8 mouse cellular contexts compared by ENCODE assay signal in the genomic region with DNA sequence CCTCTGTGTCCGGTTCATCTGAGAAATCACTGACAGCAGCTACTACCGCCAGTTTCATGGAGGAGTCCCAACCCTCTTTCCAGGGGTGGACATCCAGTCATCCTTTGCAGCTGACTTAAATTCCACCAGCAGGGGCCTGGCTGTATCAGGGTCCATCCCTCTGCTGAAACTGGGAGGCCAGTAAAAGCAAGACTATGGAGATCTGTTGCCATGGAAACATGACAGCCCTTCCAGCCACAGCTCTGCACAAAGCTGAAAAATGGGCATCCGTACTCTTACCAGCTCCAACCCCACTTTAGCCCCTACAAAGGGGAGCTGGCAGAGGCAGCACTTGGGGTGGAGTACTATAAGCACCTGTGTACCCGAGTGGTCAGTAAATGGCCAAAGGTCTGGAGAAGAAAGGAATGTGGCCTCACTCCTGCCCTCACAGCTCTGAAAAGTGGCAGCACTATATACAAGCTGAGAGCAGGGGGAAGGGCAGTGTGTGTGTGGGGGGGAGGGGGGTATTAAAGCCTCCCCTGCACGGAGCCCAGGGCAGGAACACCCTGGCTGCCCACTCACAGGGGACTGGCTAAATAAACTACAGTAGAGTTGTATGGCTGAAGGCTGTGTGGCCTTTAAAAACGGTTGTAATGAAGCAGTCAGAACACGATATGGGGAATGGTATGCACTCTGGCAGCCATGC. TPM values are rescaled to one million over a fixed set of nuclear protein-coding genes. Genes with fewer than 3 reads are reported as not detected.
DNase-seq lines count a peak whose midpoint lies in the region; ATAC-seq and TF ChIP-seq lines count a peak whose summit lies in the region.

No protein-coding gene starts in this region.

- TF ChIP-seq CTCF in gastrocnemius, adult 2 months (IDR thresholded peaks at IDR 0.05), result no peak; the same call in 1 of the 2 replicates
- no peak for TF ChIP-seq CTCF in E14TG2a.4 (conservative IDR thresholded peaks at IDR 0.05; ENCODE audit: low read length)

- H3K4me2 ChIP-seq in forebrain, embryonic 14.5 days (ENCODE audit: low read length), result no peak overlapping the region

- intact Hi-C loops in gastrocnemius, adult 2 months (cut with DNase I), result no loop called here
- intact Hi-C loops in gastrocnemius, postnatal 14 days (cut with DNase I; ENCODE audit: low total_unique reads), result no loop called here

- peak; percentile 76 for ATAC-seq in forebrain, embryonic 14.5 days
- no peak for ATAC-seq in CD4-positive, CD25-positive, alpha-beta regulatory T cell, adult 4 months

- H3K9ac ChIP-seq in forebrain, embryonic 14.5 days (ENCODE audit: low read length), result peak overlapping the region; percentile 18; the same call in 1 of the 2 replicates

- H3K4me3 ChIP-seq in gastrocnemius, adult 2 months, result peak overlapping the region; percentile 57
- H3K4me3 ChIP-seq in E14TG2a.4 (replicated peaks; ENCODE audit: low read length), result peak overlapping the region; percentile 10; the same call in 1 of the 2 replicates
- no peak overlapping the region for H3K4me3 ChIP-seq in forebrain, embryonic 14.5 days (ENCODE audit: low read depth, low read length)

- peaks cover 58% of the 10 kb centered on the region for H3K4me1 ChIP-seq in E14TG2a.4 (replicated peaks; ENCODE audit: low read depth, low read length)
- H3K4me1 ChIP-seq in forebrain, embryonic 14.5 days (ENCODE audit: control insufficient read depth, insufficient read depth, low read length), result peaks cover 26% of the 10 kb centered on the region

- peaks cover 19% of the 10 kb centered on the region for H3K36me3 ChIP-seq in E14TG2a.4 (ENCODE audit: insufficient read depth, low read length)
- H3K36me3 ChIP-seq in forebrain, embryonic 14.5 days (ENCODE audit: control insufficient read depth, insufficient read depth, low read length), result peaks cover 26% of the 10 kb centered on the region

- peak overlapping the region; percentile 91 for H3K27ac ChIP-seq in gastrocnemius, adult 2 months
- peak overlapping the region; percentile 77 for H3K27ac ChIP-seq in forebrain, embryonic 14.5 days (ENCODE audit: low read depth, low read length)

- no peaks in the 10 kb centered on the region for H3K9me3 ChIP-seq in E14TG2a.4 (ENCODE audit: low read length)
- H3K9me3 ChIP-seq in forebrain, embryonic 14.5 days (replicated peaks; ENCODE audit: control insufficient read depth, low read length), result no peaks in the 10 kb centered on the region

- WGBS in forebrain, embryonic 14.5 days, result 18% methylated on average over 7 of the region's 7 CpGs

- H3K27me3 ChIP-seq in E14TG2a.4 (ENCODE audit: insufficient read depth, low read length), result no peaks in the 10 kb centered on the region; the same call in 1 of the 2 replicates
- no peaks in the 10 kb centered on the region for H3K27me3 ChIP-seq in forebrain, embryonic 14.5 days (replicated peaks; ENCODE audit: control insufficient read depth, insufficient read depth, low read length)

- DNase-seq in gastrocnemius, adult 2 months, result no peak
- DNase-seq in gastrocnemius, postnatal 14 days, result no peak
- peak; percentile 75 for DNase-seq in forebrain, embryonic 14.5 days (ENCODE audit: low spot score)
- DNase-seq in mesoderm, embryonic 11.5 days (ENCODE audit: low read depth, low spot score), result peak; percentile 68
- no peak for DNase-seq in cerebellum, adult 9-11 months
- DNase-seq in thymus, postnatal 10 days (ENCODE audit: low spot score in 2 of 2), result no peak

RNA-seq across cellular contexts. Expression of gene Fam53b, which starts 32.4 kb away (rescaled TPM):
- total RNA-seq in gastrocnemius, adult 2 months (2021), result 10 to 100 TPM; 15.3 to 27.4 TPM
- 10 to 100 TPM; 19.5 to 24.1 TPM for total RNA-seq in gastrocnemius, postnatal 14 days (2021)
- 17.1 and 25.1 TPM in 2 replicates for polyA plus RNA-seq in forebrain, embryonic 14.5 days (2014; fragmentation: Nextera tagmentation; extraction: Ambion mirVana)
- polyA plus RNA-seq in CD4-positive, CD25-positive, alpha-beta regulatory T cell, adult 4 months (2017; shearing (Covaris generic)), result 100 to 1,000 TPM in 1 of 2 experiments, 10 to 100 TPM in 1; 73.4 to 102 TPM

Comparison
In these comparisons a context has a peak if more than half of its experiments do, and no peak if none do; other contexts are left out.
1. DNase-seq: peak in forebrain, embryonic 14.5 days (single experiment) and mesoderm, embryonic 11.5 days (single experiment); none in gastrocnemius, adult 2 months (single experiment), gastrocnemius, postnatal 14 days (single experiment), cerebellum, adult 9-11 months (single experiment) and thymus, postnatal 10 days (0 of 2).